Mouse (Mus musculus): ENCODE measurements around the gene Ppp1r14b.
A peak's percentile ranks its signal among the peaks of the same experiment; 100 is the strongest.

Ppp1r14b gene

DNA sequence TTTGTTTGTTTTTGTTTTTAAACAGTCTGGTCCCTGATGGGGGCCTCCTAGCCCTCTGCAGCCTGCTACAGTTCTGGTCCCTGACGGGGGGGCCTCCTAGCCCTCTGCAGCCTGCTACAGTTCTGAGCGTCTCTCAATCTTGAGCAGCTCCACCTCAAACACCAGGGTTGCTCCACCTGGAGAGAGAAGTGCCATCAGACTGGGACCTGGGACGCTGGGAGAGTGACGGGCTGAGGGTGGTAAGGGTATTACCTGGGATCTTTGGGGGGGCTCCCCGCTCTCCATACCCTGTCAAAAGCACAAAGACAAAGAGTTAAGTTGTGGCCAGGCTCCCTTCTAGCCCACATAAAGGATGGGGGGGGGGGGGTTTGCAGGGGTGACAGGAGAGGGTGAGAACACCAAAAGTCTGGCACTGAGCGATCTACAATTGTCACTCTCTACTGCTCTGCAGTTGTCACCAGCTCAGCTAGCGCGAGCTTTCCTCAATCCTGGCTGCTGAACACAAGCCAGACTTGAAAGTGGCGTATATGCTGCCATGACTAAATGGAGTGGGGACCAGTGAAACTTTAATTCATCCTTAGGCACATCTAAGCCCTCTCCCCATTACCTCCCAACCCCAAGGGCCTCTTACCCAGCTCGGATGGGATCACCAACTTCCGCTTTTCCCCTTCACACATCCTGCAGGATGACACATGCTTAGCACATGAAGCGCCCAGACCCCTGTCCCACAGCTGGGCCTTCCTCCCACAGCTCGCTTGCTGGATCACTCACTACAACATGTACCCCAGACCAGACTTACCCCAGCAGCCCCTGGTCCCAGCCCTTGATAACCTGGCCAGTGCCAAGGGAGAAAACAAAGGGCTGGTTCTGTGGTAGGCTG, 3.2 kb downstream of the Ppp1r14b start:
- no peak for DNase-seq

DNA sequence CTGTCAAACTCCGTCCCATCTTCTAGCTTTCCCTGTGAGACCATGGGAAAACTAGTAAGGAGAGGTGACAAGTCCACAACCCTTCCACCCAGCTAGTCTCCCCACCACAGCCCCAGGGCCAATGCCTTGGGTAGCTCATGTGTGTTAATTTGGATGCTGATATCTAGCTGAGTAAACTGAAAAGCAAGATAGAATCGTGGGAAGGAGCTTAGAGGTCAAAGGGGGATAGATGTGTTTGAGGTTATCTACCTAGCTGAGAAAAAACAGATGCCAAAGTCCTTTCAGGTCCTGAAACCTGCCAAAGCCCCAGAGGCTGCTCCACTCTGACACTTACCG, 3.8 kb downstream of the Ppp1r14b start:
- DNase-seq = no peak

GRCm38 (mm10) chr19:6979001-6979479, 4.3 kb downstream of the Ppp1r14b start:
- peak in 1 of 2 experiments; percentile 66 for DNase-seq

DNA sequence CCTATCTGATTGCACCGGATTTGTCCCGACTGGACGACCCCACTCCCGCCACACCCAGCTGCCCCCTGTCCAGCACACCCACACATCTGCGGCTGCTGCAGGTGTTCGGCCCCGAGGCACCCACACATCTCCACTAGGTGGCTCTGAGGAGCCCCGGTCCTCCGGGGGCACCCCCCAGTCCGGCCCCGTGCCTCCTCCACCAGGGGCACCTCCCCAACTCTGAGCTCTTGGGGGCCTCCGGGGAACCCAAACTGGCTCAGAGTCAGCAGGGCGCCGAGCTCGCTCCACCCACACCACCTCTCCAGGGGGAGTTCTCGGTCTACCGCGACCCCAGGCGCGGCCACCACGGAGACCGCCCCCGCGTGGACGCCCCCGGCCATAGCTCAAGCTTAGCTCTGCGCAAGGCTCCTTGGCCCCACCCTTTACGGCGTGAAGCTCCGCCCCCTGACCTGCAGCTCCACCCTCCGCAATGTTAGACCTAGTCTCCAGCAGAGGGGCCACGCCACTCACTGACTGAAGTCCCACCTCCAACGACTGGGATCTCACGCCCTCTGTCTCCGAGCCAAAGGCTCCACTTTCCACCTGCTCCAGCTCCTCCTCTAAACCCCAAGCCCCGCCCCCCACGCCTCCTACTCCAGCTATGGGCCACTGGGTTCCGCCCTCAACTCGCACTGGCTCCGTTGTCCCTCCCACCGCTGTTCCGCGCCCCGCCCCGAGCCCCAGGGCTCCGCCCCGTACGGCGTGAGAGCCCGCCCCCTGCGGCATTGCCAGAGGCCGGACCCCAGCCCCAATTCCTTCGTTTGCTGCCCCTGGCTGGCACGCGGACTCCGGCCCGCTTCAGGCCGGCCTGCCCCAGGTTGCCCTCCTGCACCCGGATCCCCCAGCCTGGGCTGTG, 5.0 kb downstream of the Ppp1r14b start:
- DNase-seq = peak; percentile 100

DNA sequence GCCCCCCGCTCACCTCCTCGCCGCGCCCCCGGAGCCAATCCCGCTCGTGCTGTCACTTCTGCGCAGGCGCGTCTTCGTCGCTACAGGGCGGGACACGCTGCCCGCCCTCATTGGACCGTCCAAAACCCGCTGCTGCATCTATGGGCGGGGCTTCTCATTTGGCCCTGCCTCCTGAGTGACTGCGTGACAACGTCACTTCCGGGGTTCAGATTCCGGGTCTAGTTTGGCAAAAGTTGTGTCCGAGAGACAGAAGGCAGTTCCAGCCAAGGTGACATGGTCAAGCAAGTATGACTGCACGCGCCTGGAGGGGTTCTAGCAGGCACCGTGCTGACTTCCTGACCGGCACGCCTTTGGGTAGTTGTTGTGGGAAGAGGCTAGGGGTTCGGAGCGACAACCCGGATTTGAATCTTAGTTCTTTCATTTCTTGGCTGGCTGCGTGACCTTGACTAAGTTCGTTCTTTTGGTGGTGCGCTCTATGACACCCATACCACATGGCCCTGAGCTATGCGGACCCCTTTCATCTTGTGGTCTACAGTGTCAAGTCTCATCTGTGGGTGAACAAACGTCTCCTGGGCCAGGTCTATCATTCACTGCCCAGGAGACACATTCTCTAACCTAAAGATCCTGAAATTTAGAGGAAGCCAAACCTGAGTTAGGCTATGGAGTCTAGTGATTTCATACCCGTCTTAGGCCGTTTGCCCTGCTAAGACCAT, 5.8 kb downstream of the Ppp1r14b start, which contains the start of gene Fkbp2:
Gene Fkbp2 (minus strand): TSS at position 121 of the 713 bp plus-strand sequence.
- DNase-seq = peak; percentile 99 to 100

- no peak for DNase-seq
These were observed 6.7 kb downstream of the Ppp1r14b start for GRCm38 (mm10) chr19:6981465-6981864.

DNA sequence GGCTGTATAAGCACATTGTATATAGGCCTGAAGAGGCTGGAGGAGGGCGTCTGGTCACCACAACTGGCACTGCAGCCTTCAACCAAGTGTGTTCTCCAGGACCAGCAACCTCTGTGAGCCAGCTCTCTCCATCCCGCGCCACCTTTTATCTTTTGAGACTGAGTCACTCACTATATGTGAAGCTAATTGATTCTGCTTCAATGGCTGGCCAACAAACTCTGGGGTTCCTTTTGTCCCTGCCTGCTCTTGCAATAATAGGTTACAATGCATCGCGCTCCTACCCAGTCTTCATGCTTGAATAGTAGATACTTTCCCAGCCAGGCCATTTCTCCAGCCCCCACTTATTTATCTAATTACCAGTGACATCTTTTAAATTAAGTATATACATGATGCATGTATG, 8.9 kb downstream of the Ppp1r14b start:
- peak in 1 of 2 experiments; percentile 5 for DNase-seq

DNA sequence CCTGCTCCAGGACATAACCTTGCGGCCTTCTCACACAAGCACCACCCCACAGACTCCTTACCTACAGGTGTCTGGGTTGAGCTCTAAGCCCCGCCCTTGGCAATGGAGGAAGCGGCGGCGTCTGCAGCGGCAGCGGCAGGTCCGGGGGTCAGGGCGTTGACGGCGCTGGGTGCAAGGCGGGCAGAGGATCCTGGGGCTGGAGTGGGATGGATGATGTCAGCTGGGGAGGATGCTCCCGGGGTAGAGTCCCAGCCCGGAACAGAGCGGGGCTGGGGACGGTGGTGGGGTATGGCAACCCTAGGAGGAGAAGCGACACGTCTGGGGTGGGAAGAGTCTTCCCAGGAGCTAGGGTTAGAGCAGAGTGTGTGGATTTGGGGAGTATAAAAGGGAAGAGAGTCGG, 10.5 kb downstream of the Ppp1r14b start:
- no peak for DNase-seq

- DNase-seq = no peak
These were observed 11.4 kb downstream of the Ppp1r14b start for GRCm38 (mm10) chr19:6985951-6986708.

GRCm38 (mm10) chr19:6987061-6987903, 12.5 kb downstream of the Ppp1r14b start, which contains the start of gene Vegfb:
Gene Vegfb (minus strand): TSS chr19:6987651.
- peak; percentile 79 to 86 for DNase-seq

- DNase-seq = no peak
These were observed 13.1 kb downstream of the Ppp1r14b start for GRCm38 (mm10) chr19:6987904-6988285.

- DNase-seq = no peak
These were observed 14.5 kb downstream of the Ppp1r14b start for GRCm38 (mm10) chr19:6989251-6989650.

- DNase-seq = no peak
These were observed 15.9 kb downstream of the Ppp1r14b start for GRCm38 (mm10) chr19:6990712-6991111.

DNA sequence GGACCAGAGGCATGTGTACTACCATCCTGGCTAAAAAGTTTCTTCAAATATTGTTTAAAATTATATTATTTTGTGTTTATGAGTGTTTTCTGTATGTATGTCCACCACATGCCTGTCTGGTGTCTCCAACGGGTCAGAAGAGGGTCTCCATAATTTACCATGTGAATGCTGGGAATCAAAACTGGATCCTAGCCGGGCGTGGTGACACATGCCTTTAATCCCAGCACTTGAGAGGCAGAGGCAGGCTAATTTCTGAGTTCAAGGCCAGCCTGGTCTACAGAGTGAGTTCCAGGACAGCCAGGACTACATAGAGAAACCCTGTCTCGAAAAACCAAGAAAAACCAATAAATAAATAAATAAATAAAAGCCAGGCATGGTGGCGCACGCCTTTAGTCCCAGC, 16.4 kb downstream of the Ppp1r14b start:
- peak in 1 of 2 experiments; percentile 4 for DNase-seq

- peak; percentile 98 to 99 for DNase-seq
These were observed 17.5 kb downstream of the Ppp1r14b start, which contains the start of gene Dnajc4 for GRCm38 (mm10) chr19:6992011-6992858. Gene Dnajc4 (minus strand): TSS chr19:6992572.

GRCm38 (mm10) chr19:6993011-6993770, 18.4 kb downstream of the Ppp1r14b start:
- DNase-seq = no peak

DNA sequence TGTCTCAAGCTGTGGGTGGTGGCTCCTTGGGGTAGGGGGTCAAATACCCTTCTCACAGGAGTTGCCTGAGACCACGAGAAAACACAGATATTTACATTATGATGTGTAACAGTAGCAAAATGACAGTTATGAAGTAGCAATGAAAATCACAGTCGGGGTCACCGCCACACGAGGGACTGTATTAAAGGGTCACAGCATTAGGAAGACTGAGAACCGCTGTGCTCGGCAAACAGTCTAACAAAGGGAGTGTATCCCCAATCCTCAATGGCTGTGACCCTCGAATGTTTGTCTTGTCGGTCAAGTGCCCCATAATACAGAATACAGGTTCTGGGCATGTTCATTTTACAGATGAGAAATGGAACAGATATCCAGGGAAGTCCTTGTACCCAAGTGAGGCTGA, 19.2 kb downstream of the Ppp1r14b start:
- DNase-seq = no peak

DNA sequence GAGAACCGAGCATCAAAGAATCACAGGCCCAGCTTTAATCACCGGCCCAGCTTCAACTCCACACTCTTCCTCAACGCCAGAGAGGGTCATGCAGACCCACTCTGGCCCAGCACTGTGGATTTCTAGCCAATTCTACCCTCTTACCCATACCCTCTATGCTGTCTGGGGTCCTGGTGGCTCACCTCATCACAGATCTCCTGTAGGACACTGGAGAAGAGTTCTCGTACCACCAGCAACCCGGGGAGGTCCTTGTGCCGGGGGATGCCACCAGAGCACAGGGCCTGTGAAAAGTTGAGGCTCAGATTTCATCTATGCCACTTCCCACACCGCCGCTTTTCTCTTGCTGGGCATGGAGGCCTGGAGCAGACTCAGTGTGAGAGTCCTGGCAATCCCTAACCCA, 19.7 kb downstream of the Ppp1r14b start:
- DNase-seq = no peak
